Comparison of ENCODE assay signal across 7 mouse cellular contexts in the genomic region with DNA sequence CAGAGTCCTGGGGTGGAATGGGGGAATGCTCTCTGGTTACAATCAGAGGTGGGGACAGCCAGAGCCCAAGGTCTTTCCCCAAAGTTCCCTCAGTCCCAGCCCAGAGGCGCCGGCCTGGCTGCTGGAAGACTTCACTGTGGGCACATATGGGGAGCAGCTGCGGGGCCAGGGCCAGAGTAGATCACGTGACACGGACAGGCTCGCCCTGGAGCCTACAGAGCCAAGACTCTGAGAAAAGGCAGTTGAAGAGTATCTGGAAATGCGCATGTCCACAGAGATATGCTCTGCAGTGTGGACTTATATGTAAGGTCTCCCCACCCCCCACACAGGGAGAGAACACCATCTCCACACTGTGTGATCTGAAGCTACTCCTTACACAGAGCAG. TPM values are rescaled to one million over a fixed set of nuclear protein-coding genes. Genes with fewer than 3 reads are reported as not detected.
A peak's percentile ranks its signal among the peaks of the same experiment; 100 is the strongest.
DNase-seq lines count a peak whose midpoint lies in the region; ATAC-seq and TF ChIP-seq lines count a peak whose summit lies in the region.

No protein-coding gene starts in this region.

- no peaks in the 10 kb centered on the region for H3K27me3 ChIP-seq in embryonic facial prominence, embryonic 11.5 days (ENCODE audit: control insufficient read depth, insufficient read depth, low read length)
- H3K27me3 ChIP-seq in limb, embryonic 14.5 days (ENCODE audit: control insufficient read depth, insufficient read depth, low read length), result no peaks in the 10 kb centered on the region
- H3K27me3 ChIP-seq in midbrain, embryonic 15.5 days (replicated peaks), result no peaks in the 10 kb centered on the region

- peak; percentile 23 for DNase-seq in ZHBTc4 (ENCODE audit: low read depth, low spot score)
- peak; percentile 90 for DNase-seq in embryonic facial prominence, embryonic 11.5 days (ENCODE audit: low spot score)
- DNase-seq in heart, postnatal 4 days, result peak; percentile 77
- peak; percentile 82 for DNase-seq in limb, embryonic 14.5 days (ENCODE audit: low spot score)
- no peak for DNase-seq in cerebellum, adult 18-20 months

- peak; percentile 86 for ATAC-seq in embryonic facial prominence, embryonic 11.5 days (replicated peaks; ENCODE audit: insufficient number of reproducible peaks, low FRiP score, low TSS enrichment, low read depth)
- peak; percentile 93 for ATAC-seq in limb, embryonic 14.5 days (ENCODE audit: low FRiP score, low read depth)
- 0 out of 2 replicates have a peak, but pooled peaks have one; percentile 12 for ATAC-seq in midbrain, embryonic 15.5 days (replicated peaks)
- no peak for ATAC-seq in inflammation-experienced regulatory T-cells, adult 6 months

- 16% methylated on average over 7 of the region's 7 CpGs for WGBS in embryonic facial prominence, embryonic 11.5 days
- WGBS in limb, embryonic 14.5 days, result 6% methylated on average over 7 of the region's 7 CpGs
- WGBS in midbrain, embryonic 15.5 days, result 27% methylated on average over 7 of the region's 7 CpGs

- H3K27ac ChIP-seq in embryonic facial prominence, embryonic 11.5 days (replicated peaks; ENCODE audit: low read depth, low read length), result peak overlapping the region; percentile 77
- peak overlapping the region; percentile 90 for H3K27ac ChIP-seq in limb, embryonic 14.5 days (replicated peaks; ENCODE audit: low read depth, low read length)
- H3K27ac ChIP-seq in midbrain, embryonic 15.5 days, result no peak overlapping the region

- H3K9ac ChIP-seq in embryonic facial prominence, embryonic 11.5 days (replicated peaks; ENCODE audit: low read length), result peak overlapping the region; percentile 7; the same call in 1 of the 2 replicates
- peak overlapping the region; percentile 21; the same call in 1 of the 2 replicates for H3K9ac ChIP-seq in limb, embryonic 14.5 days (ENCODE audit: low read depth, low read length, severe bottlenecking)
- H3K9ac ChIP-seq in midbrain, embryonic 15.5 days, result no peak overlapping the region

- TF ChIP-seq POLR2A in limb, embryonic 14.5 days (IDR thresholded peaks at IDR 0.05; ENCODE audit: borderline replicate concordance, extremely low read depth, insufficient read depth, insufficient read length), result no peak

- no peaks in the 10 kb centered on the region for H3K9me3 ChIP-seq in embryonic facial prominence, embryonic 11.5 days (replicated peaks; ENCODE audit: control insufficient read depth, low read length)
- no peaks in the 10 kb centered on the region for H3K9me3 ChIP-seq in limb, embryonic 14.5 days (ENCODE audit: control insufficient read depth, low read length)
- H3K9me3 ChIP-seq in midbrain, embryonic 15.5 days, result no peaks in the 10 kb centered on the region

- H3K4me1 ChIP-seq in embryonic facial prominence, embryonic 11.5 days (ENCODE audit: control insufficient read depth, insufficient read depth, low read length), result peaks cover 13% of the 10 kb centered on the region
- H3K4me1 ChIP-seq in limb, embryonic 14.5 days (ENCODE audit: control insufficient read depth, insufficient read depth, low read length), result peaks cover 38% of the 10 kb centered on the region
- H3K4me1 ChIP-seq in midbrain, embryonic 15.5 days, result peaks cover 8% of the 10 kb centered on the region

- H3K4me3 ChIP-seq in embryonic facial prominence, embryonic 11.5 days (ENCODE audit: low read depth, low read length), result no peak overlapping the region
- H3K4me3 ChIP-seq in limb, embryonic 14.5 days (replicated peaks; ENCODE audit: low read length), result no peak overlapping the region
- no peak overlapping the region for H3K4me3 ChIP-seq in midbrain, embryonic 15.5 days

- no peaks in the 10 kb centered on the region for H3K36me3 ChIP-seq in embryonic facial prominence, embryonic 11.5 days (replicated peaks; ENCODE audit: control insufficient read depth, insufficient read depth, low read depth, low read length)
- H3K36me3 ChIP-seq in limb, embryonic 14.5 days (ENCODE audit: control insufficient read depth, insufficient read depth, low read length), result no peaks in the 10 kb centered on the region
- no peaks in the 10 kb centered on the region for H3K36me3 ChIP-seq in midbrain, embryonic 15.5 days (replicated peaks)

- H3K4me2 ChIP-seq in embryonic facial prominence, embryonic 11.5 days (ENCODE audit: low read depth, low read length), result no peak overlapping the region; the same call in 1 of the 2 replicates
- peak overlapping the region; percentile 28 for H3K4me2 ChIP-seq in limb, embryonic 14.5 days (replicated peaks; ENCODE audit: low read depth, low read length, severe bottlenecking)
- no peak overlapping the region for H3K4me2 ChIP-seq in midbrain, embryonic 15.5 days

RNA-seq across cellular contexts. Expression of gene Id1, which starts 6.4 kb away (rescaled TPM):
- polyA plus RNA-seq in embryonic facial prominence, embryonic 11.5 days (2014; fragmentation: Nextera tagmentation; extraction: Ambion mirVana), result 166 and 179 TPM in 2 replicates
- total RNA-seq in heart, postnatal 4 days (2021), result 10 to 100 TPM; 71.8 to 76.6 TPM
- polyA plus RNA-seq in limb, embryonic 14.5 days (2012; rRNA removed), result 444 and 565 TPM in 2 replicates
- 184 and 198 TPM in 2 replicates for polyA plus RNA-seq in limb, embryonic 14.5 days (2014; fragmentation: Nextera tagmentation; extraction: Ambion mirVana)
- polyA plus RNA-seq in midbrain, embryonic 15.5 days (2015; fragmentation: Nextera tagmentation; extraction: Ambion mirVana), result 30.7 and 33.7 TPM in 2 replicates
- polyA plus RNA-seq in inflammation-experienced regulatory T-cells, adult 6 months (2017; shearing (Covaris generic)), result under 1 TPM in 1 of 3 experiments, not detected in 2; 0.91 TPM

RNA-seq across cellular contexts. Expression of gene Cox4i2, which starts 24.3 kb away (rescaled TPM):
- polyA plus RNA-seq in embryonic facial prominence, embryonic 11.5 days (2014; fragmentation: Nextera tagmentation; extraction: Ambion mirVana), result 9.8 and 11.1 TPM in 2 replicates
- 10 to 100 TPM; 13.7 to 15.1 TPM for total RNA-seq in heart, postnatal 4 days (2021)
- polyA plus RNA-seq in limb, embryonic 14.5 days (2012; rRNA removed), result 21.7 and 23.7 TPM in 2 replicates
- 33.6 and 34.7 TPM in 2 replicates for polyA plus RNA-seq in limb, embryonic 14.5 days (2014; fragmentation: Nextera tagmentation; extraction: Ambion mirVana)
- 5.2 and 6.4 TPM in 2 replicates for polyA plus RNA-seq in midbrain, embryonic 15.5 days (2015; fragmentation: Nextera tagmentation; extraction: Ambion mirVana)
- not detected for polyA plus RNA-seq in inflammation-experienced regulatory T-cells, adult 6 months (2017; shearing (Covaris generic))

RNA-seq across cellular contexts. Expression of gene Mcts2, which starts 42.8 kb away (rescaled TPM):
- polyA plus RNA-seq in embryonic facial prominence, embryonic 11.5 days (2014; fragmentation: Nextera tagmentation; extraction: Ambion mirVana), result 40.6 and 45.1 TPM in 2 replicates
- 10 to 100 TPM; 19.9 to 20.2 TPM for total RNA-seq in heart, postnatal 4 days (2021)
- 11.8 and 18.6 TPM in 2 replicates for polyA plus RNA-seq in limb, embryonic 14.5 days (2012; rRNA removed)
- polyA plus RNA-seq in limb, embryonic 14.5 days (2014; fragmentation: Nextera tagmentation; extraction: Ambion mirVana), result 26.8 and 27.2 TPM in 2 replicates
- 33.7 and 34.3 TPM in 2 replicates for polyA plus RNA-seq in midbrain, embryonic 15.5 days (2015; fragmentation: Nextera tagmentation; extraction: Ambion mirVana)
- polyA plus RNA-seq in inflammation-experienced regulatory T-cells, adult 6 months (2017; shearing (Covaris generic)), result 1 to 10 TPM; 2.4 to 3.7 (median 2.5) TPM

Comparison
In these comparisons a context has a peak if more than half of its experiments do, and no peak if none do; other contexts are left out.
1. DNase-seq: peak in ZHBTc4 (single experiment), embryonic facial prominence, embryonic 11.5 days (single experiment), heart, postnatal 4 days (single experiment) and limb, embryonic 14.5 days (single experiment); none in cerebellum, adult 18-20 months (0 of 2).
2. RNA of gene Id1, which starts 6.4 kb away (polyA plus RNA-seq): 184 to 565 TPM in limb, embryonic 14.5 days, 166 to 179 TPM in embryonic facial prominence, embryonic 11.5 days and 30.7 to 33.7 TPM in midbrain, embryonic 15.5 days; 0.91 TPM in inflammation-experienced regulatory T-cells, adult 6 months; every median in the first group is over 10 times any median in the second.